Mouse (Mus musculus) intestine, postnatal 0 days (tissue): ENCODE measurements at regions not wholly inside any gene's neighbourhood (a gene's known extent, or its start where the extent isn't known, plus 50 kb on each side); places are given as distances from the start of the nearest gene placed in this dataset.

Source experiments
- ATAC-seq: fragments of 200-750 bp; cut with Nextera tagmentation; 2 replicates; pipeline ENCODE4 v1.8.0; 2017; ENCODE audit warnings: mild to moderate bottlenecking, moderate TSS enrichment, moderate library complexity
- H3K27ac ChIP-seq: fragments of 300-500 bp; sonication (generic); 2 replicates; pipeline ENCODE4 v1.5.1; 2014; ENCODE audit warnings: mild to moderate bottlenecking, low read depth, low read length, moderate library complexity
- H3K27me3 ChIP-seq: fragments of 300-500 bp; sonication (generic); replicated peaks from 2 replicates; pipeline ENCODE4 v1.6.1; 2014; ENCODE audit warnings: low read length, mixed read lengths; ENCODE audit not compliant: control insufficient read depth, insufficient read depth
- H3K36me3 ChIP-seq: fragments of 300-500 bp; sonication (generic); 2 replicates; pipeline ENCODE4 v1.6.1; 2014; ENCODE audit warnings: mild to moderate bottlenecking, moderate library complexity; ENCODE audit not compliant: control insufficient read depth, insufficient read depth
- H3K4me1 ChIP-seq: fragments of 300-500 bp; sonication (generic); replicated peaks from 2 replicates; pipeline ENCODE4 v1.6.1; 2014; ENCODE audit warnings: antibody characterized with exemption, low read length, mixed read lengths; ENCODE audit not compliant: control insufficient read depth, insufficient read depth
- H3K4me2 ChIP-seq: fragments of 300-500 bp; sonication (generic); replicated peaks from 2 replicates; pipeline ENCODE4 v1.6.1; 2014; ENCODE audit warnings: low read depth, mild to moderate bottlenecking, moderate library complexity
- H3K4me3 ChIP-seq: fragments of 300-500 bp; sonication (generic); 2 replicates; pipeline ENCODE4 v1.5.1; 2014; ENCODE audit warnings: low read depth, low read length
- H3K9ac ChIP-seq: fragments of 300-500 bp; sonication (generic); 2 replicates; pipeline ENCODE4 v1.6.1; 2014; ENCODE audit warnings: mild to moderate bottlenecking, low read depth, low read length
- H3K9me3 ChIP-seq: fragments of 300-500 bp; sonication (generic); 2 replicates; pipeline ENCODE4 v1.6.1; 2016; ENCODE audit warnings: mixed run types; ENCODE audit not compliant: control insufficient read depth
- CTCF ChIP-seq: sonication (generic); IDR thresholded peaks from 2 replicates; pipeline ENCODE4 v1.5.1; 2016; ENCODE audit warnings: low read depth, mild to moderate bottlenecking, control low read depth, antibody characterized with exemption, moderate library complexity
- WGBS: fragments of 180-500 bp; shearing (Covaris S2); extraction: QIAGEN DNeasy Blood & Tissue Kit; methylation state at CpG from one replicate; pipeline ENCODE4 v1.1.7; 2014; 5-methylcytosine and 5-hydroxymethylcytosine counted together

- Histone ChIP-seq H3K27ac (no peak overlapping the region), H3K4me1 (no peaks in the 10 kb centered on the region), H3K4me2 (no peak overlapping the region), H3K36me3 (no peaks in the 10 kb centered on the region), H3K4me3 (no peak overlapping the region), H3K27me3 (no peaks in the 10 kb centered on the region), H3K9ac (no peak overlapping the region), H3K9me3 (no peaks in the 10 kb centered on the region)
- no peak for ATAC-seq
- WGBS: 78% methylated on average over 6 of the region's 6 CpGs
- no peak for TF ChIP-seq CTCF
These were observed 56.0 kb upstream of the Stac start for GRCm38 (mm10) chr9:111746151-111746550.

GRCm38 (mm10) chr9:111745206-111745605 lies 55.1 kb upstream of the Stac start:
- TF ChIP-seq CTCF: peak; percentile 13; the same call in 1 of the 2 replicates
- Histone ChIP-seq H3K9ac (no peak overlapping the region), H3K4me2 (no peak overlapping the region), H3K27me3 (no peaks in the 10 kb centered on the region), H3K4me1 (no peaks in the 10 kb centered on the region), H3K9me3 (no peaks in the 10 kb centered on the region), H3K27ac (no peak overlapping the region), H3K4me3 (no peak overlapping the region), H3K36me3 (no peaks in the 10 kb centered on the region)
- ATAC-seq: no peak
- 47% methylated on average over 3 of the region's 3 CpGs for WGBS
